Mouse (Mus musculus) heart, embryonic 10.5 days (tissue): Measurements from ENCODE around the gene Ifne. TPM values are rescaled to one million over a fixed set of nuclear protein-coding genes. Genes with fewer than 3 reads are reported as not detected.
"Not testable (repeated sequence)": the region's sequence is repeated elsewhere in the genome, so short reads cannot be mapped to it uniquely, and the experiment has no call there.

ENCODE experiments used
- DNase-seq: peaks from one replicate; pipeline ENCODE4 v3.0.0-alpha.2; 2017; ENCODE audit warnings: low spot score
- H3K27ac ChIP-seq: fragments of 300-500 bp; sonication (generic); 2 replicates; pipeline ENCODE4 v1.5.1; 2016; ENCODE audit warnings: mild to moderate bottlenecking
- H3K27me3 ChIP-seq: fragments of 300-500 bp; sonication (generic); 2 replicates; pipeline ENCODE4 v1.6.1; 2016; ENCODE audit warnings: mild to moderate bottlenecking; ENCODE audit not compliant: poor library complexity, insufficient read depth, severe bottlenecking
- H3K36me3 ChIP-seq: fragments of 300-500 bp; sonication (generic); 2 replicates; pipeline ENCODE4 v1.6.1; 2016; ENCODE audit warnings: mild to moderate bottlenecking, moderate library complexity
- H3K4me1 ChIP-seq: fragments of 300-500 bp; sonication (generic); 2 replicates; pipeline ENCODE4 v1.6.1; 2016; ENCODE audit warnings: mild to moderate bottlenecking
- H3K4me3 ChIP-seq: fragments of 300-500 bp; sonication (generic); 2 replicates; pipeline ENCODE4 v1.5.1; 2016; ENCODE audit warnings: mild to moderate bottlenecking, moderate library complexity
- H3K9me3 ChIP-seq: fragments of 300-500 bp; sonication (generic); 2 replicates; pipeline ENCODE4 v1.6.1; 2016; ENCODE audit warnings: mild to moderate bottlenecking, moderate library complexity
- whole genome bisulfite sequencing: fragments of 180-500 bp; shearing (Covaris S2); methylation state at CpG from one replicate; pipeline ENCODE4 v1.1.7; 2016; 5-methylcytosine and 5-hydroxymethylcytosine counted together
- microRNA counts: library from miRNA; unstranded; fragments of <30 nt; microRNA quantifications from one replicate; lab custom pipeline; 2017
- microRNA-seq: library from miRNA; unstranded; fragments of <30 nt; microRNA quantifications from one replicate; pipeline ENCODE4, GENCODE M21; 2017
- polyA plus RNA-seq: library from polyadenylated mRNA; unstranded; fragments of >200 nt; fragmentation: Nextera tagmentation; extraction: Ambion mirVana; gene quantifications from 2 replicates; pipeline ENCODE4 v1.2.1, GENCODE M21; 2016

Gene Ifne
- polyA plus RNA-seq, 1 experiment from 2014 or later, result not detected

DNA sequence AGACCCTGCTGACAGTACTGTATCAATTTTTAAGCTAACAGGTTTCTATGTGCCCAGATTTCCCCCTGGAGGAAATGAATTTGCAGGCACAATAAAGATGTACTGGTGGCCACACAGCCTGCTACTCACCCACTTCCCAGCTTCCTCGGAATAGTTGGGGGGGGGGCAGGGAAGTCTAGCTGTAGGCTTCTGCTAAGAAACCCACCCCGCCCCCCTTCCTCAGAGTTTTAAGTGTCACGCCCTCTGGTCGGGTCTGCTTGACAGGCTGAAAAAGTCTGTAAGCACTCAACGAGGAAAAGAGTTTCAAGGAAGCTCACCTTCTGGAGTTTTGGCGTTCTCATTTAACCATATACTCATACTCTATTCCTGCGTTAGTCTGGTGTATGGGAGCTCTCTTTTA lies 16.7 kb downstream of the Ifne start:
- Histone ChIP-seq H3K27ac (no peak overlapping the region), H3K4me3 (no peak overlapping the region), H3K9me3 (no peaks in the 10 kb centered on the region), H3K4me1 (peaks cover 8% of the 10 kb centered on the region), H3K36me3 (no peaks in the 10 kb centered on the region), H3K27me3 (peaks cover 32% of the 10 kb centered on the region)
- 3% methylated on average over 7 of the region's 7 CpGs for WGBS
- DNase-seq, result no peak

DNA sequence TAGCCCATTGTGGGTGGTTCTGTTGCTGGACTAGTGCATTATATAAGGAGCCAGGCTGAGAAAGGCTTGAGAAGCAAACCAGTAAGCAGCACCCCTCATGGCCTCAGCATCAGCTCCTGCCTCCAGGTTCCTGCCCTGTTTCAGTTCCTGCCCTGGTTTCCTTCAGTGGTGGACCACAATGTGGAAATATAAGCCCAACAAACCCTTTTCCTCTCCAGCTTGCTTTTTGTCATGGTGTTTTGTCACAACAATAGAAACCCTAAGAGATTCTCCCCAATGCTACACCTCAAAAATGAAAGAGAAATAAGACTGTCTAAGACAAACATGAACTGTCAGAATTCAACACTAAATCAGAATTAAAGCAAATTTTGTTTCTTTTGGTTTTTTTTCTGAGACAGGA lies 20.8 kb downstream of the Ifne start:
- Histone ChIP-seq H3K36me3 (no peaks in the 10 kb centered on the region), H3K4me1 (peaks cover 6% of the 10 kb centered on the region; the same call in 1 of the 2 replicates), H3K9me3 (no peaks in the 10 kb centered on the region), H3K27ac (no peak overlapping the region), H3K4me3 (no peak overlapping the region), H3K27me3 (peaks cover 12% of the 10 kb centered on the region)
- no peak for DNase-seq

DNA sequence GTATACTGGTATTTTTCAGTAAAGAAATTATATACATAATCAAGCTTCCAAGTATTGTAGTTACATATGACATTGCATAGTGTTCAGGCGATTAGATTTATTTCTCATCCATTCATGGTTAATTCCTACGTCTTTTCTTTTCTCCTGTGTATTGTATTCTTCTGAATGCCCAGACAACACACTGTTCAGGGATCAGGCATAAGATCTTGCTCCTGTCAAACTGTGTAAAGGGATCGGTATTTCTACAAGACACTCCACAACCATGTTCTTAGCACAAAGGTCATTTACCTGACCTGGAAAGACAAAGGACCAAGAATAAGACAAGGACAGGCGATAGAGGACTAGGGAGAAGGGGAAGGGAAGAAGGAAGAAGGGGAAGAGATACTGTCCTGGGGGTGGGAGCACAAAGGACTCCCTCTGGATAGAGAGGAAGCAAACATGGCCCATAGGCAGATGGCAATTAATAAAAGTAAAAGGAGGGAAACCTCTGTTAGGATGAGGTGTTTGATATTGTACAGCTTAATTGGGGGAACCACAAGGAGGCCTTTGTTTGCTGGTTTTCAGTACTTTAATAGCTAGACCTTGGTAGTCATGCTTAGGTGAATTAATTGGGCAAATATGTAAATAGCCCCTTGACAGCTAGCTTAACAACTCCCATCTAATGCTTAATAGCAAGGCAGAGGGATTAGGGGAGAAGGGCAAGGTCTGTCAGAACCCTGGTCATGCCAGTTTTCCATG lies 28.8 kb downstream of the Ifne start:
- Histone ChIP-seq H3K27me3 (no peaks in the 10 kb centered on the region), H3K4me1 (no peaks in the 10 kb centered on the region), H3K9me3 (no peaks in the 10 kb centered on the region), H3K27ac (no peak overlapping the region), H3K36me3 (no peaks in the 10 kb centered on the region), H3K4me3 (no peak overlapping the region)
- no peak for DNase-seq
- WGBS, result 69% methylated on average over 4 of the region's 4 CpGs

DNA sequence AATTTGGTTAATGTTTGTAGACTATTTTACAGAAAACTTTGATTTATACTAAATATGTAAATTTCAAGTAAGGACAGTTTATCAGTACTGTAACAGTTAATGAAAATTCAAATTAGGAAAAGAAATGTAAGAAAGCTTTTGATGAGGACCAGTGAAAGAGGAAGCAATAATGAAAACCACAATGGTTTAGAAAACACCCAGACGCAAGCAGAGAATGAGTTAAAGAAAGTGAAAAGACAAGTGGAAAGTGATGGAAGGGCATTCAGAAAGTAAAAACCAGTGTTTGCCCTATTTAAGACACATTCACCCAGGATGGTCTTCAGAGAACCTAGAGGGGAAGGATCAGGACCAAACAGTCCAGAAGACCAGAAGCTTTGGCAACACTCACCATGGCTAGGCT lies 30.3 kb downstream of the Ifne start, which contains the start of gene Ifna1:
Gene Ifna1 (plus strand): TSS at position 390 of the 400 bp plus-strand sequence.
- H3K4me1 ChIP-seq, result no peaks in the 10 kb centered on the region
- WGBS, result 87% methylated on average over 1 of the region's 1 CpGs
- DNase-seq, result no peak

DNA sequence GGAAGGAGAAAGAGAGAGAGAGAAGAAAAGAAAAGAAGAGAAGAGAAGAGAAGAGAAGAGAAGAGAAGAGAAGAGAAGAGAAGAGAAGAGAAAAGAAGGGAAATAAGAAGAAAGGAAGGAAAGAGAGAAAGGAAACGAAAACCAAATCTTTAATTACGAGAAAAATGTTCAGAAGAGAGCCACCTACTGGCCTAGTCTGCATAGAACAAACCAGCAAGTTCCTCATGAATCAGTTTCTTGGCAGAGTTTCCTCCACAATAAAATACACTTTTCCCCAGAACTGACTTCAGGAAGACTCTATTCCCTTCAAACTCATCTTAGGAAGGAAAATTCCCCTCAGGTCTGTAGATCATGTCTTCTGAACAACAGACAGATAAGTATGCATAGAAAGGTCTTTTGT lies 34.7 kb downstream of the Ifne start:
- H3K9me3 ChIP-seq, result no peaks in the 10 kb centered on the region
- no peaks in the 10 kb centered on the region for H3K36me3 ChIP-seq
- H3K4me1 ChIP-seq, result no peaks in the 10 kb centered on the region
- H3K27ac ChIP-seq, result no peak overlapping the region
- no peak for DNase-seq
- WGBS, result 41% methylated on average over 2 of the region's 2 CpGs
- no peak overlapping the region for H3K4me3 ChIP-seq
- H3K27me3 ChIP-seq, result no peaks in the 10 kb centered on the region

More for the DNA sequence above, 30.3 kb downstream of the Ifne start, which contains the start of gene Ifna1:
- H3K27me3 ChIP-seq, result no peaks in the 10 kb centered on the region
- H3K27ac ChIP-seq, result no peak within 1 kb of the TSS
- H3K9me3 ChIP-seq, result no peaks in the 10 kb centered on the region
- no peaks in the 10 kb centered on the region for H3K36me3 ChIP-seq
- H3K4me3 ChIP-seq, result no peak within 1 kb of the TSS

DNA sequence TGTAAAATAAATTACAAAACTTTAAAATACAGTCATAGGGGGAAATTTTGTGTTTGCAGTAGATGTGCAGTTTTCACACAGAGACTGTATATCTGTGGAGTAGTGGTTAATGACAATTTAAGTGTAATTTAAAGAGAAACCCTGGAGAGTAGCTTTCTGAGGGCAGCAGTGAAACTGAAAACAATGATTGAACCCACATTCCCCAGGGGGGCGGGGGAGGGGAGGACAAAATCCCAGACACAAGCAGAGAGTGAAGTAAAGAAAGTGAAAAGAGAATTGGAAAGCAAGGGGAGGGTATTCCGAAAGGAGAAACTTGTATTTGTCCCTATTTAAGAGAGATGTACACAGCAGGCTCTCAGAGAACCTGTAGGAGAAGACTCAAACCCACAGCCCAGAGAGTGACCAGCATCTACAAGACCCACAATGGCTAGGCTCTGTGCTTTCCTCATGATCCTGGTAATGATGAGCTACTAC lies 38.5 kb downstream of the Ifne start, which contains the start of gene Ifna4:
Gene Ifna4 (plus strand): TSS at position 424 of the 474 bp plus-strand sequence.
- Histone ChIP-seq H3K36me3 (no peaks in the 10 kb centered on the region), H3K4me3 (no peak within 1 kb of the TSS), H3K27ac (no peak within 1 kb of the TSS), H3K4me1 (no peaks in the 10 kb centered on the region), H3K9me3 (no peaks in the 10 kb centered on the region), H3K27me3 (no peaks in the 10 kb centered on the region)
- 41% methylated on average over 2 of the region's 2 CpGs for WGBS
- no peak for DNase-seq

DNA sequence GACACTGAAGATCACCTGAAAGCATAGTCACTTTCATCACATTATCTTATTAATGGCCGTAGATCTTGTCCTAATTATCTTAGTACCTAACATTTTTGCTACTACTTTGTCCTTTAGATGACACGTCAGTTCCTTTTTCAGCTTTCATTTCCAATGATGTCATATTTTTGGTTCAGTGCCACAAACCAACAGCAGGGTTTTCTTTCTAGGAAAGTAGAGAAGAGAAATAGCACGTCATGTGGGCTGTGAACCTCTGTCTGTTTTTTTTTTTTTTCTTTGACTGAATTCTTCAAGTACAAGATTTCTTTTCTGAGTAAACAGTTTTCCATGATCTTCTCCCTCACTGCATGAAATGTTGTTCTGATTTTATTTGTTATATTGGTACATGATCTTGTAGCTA lies 39.9 kb downstream of the Ifne start:
- H3K4me3 ChIP-seq, result no peak overlapping the region
- H3K36me3 ChIP-seq, result no peaks in the 10 kb centered on the region
- H3K9me3 ChIP-seq, result no peaks in the 10 kb centered on the region
- DNase-seq, result no peak
- no peaks in the 10 kb centered on the region for H3K4me1 ChIP-seq
- H3K27me3 ChIP-seq, result no peaks in the 10 kb centered on the region
- WGBS, result 83% methylated on average over 3 of the region's 3 CpGs
- H3K27ac ChIP-seq, result no peak overlapping the region

DNA sequence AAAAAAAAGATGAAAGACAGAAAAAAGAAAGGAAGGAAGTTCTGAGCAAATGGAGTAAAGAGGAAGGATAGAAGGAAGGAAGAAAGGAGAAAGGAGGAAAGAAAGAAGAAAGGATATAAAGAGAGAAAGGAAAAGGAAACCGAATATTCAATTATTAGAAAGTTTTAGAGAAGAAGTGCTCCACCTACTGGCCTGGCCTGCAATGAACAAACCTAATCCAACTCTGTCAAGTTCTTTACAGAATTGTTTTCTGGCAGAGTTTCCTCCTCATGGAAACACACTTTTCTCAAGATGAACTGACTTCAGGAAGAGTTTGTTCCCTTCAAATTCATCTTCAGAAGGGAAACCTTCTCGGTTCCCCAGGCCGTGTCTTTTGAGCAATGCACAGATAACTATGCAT lies 41.2 kb downstream of the Ifne start:
- Histone ChIP-seq H3K4me3 (no peak overlapping the region), H3K36me3 (no peaks in the 10 kb centered on the region), H3K4me1 (no peaks in the 10 kb centered on the region), H3K9me3 (no peaks in the 10 kb centered on the region), H3K27ac (no peak overlapping the region), H3K27me3 (no peaks in the 10 kb centered on the region)
- 42% methylated on average over 3 of the region's 3 CpGs for WGBS
- DNase-seq, result no peak

DNA sequence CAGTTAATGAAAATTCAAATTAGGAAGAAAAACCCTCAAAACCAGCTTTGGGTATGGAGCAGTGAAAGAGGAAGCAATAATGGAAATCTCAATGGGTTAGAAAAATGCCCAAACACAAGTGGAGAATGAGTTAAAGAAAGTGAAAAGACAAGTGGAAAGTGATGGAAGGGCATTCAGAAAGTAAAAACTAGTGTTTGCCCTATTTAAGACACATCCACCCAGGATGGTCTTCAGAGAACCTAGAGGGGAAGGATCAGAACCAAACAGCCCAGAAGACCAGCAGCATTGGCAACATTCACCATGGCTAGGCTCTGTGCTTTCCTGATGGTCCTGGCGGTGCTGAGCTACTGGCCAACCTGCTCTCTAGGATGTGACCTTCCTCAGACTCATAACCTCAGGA lies 44.8 kb downstream of the Ifne start, which contains the start of gene Ifna5:
Gene Ifna5 (plus strand): TSS at position 301 of the 400 bp plus-strand sequence.
- not testable (repeated sequence) for H3K4me1 ChIP-seq, H3K27ac ChIP-seq, H3K27me3 ChIP-seq, DNase-seq, H3K9me3 ChIP-seq, H3K4me3 ChIP-seq, H3K36me3 ChIP-seq
- WGBS, result 81% methylated on average over 1 of the region's 1 CpGs

DNA sequence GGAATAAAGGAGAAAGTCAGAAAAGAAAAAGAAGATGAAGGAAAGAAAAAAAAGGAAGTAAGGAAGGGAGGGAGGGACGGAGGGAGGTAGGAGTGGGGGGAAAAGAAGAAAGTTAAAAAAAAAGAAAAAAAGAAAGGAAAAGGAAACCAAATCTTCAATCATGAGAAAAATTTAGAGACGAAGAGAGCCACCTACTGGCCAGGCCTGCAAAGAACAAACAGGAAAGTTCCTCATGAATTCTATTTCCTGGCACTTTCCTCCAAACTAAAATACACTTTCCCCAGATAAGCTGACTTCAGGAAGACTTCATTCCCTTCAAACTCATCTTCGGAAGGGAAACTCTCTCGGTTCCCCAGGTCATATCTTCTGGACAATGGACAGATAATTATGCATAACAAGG lies 49.5 kb downstream of the Ifne start:
- H3K27me3 ChIP-seq, result no peaks in the 10 kb centered on the region
- no peaks in the 10 kb centered on the region for H3K9me3 ChIP-seq
- 15% methylated on average over 4 of the region's 4 CpGs for WGBS
- no peak overlapping the region for H3K4me3 ChIP-seq
- no peaks in the 10 kb centered on the region for H3K36me3 ChIP-seq
- no peak for DNase-seq
- no peak overlapping the region for H3K27ac ChIP-seq
- H3K4me1 ChIP-seq, result no peaks in the 10 kb centered on the region

MicroRNA genes within 50 kb of the gene (microRNA counts, 519-probe panel; counts per million panel counts)
- microRNA mmu-miR-31 (lab: Ali Mortazavi, UCI), result 958 counts per million, percentile 1 among the panel's probes with 10 or more counts

Small RNA genes lying within 50 kb of the gene (microRNA-seq; reads per million reads assigned to microRNA genes)
- 87.4 reads per million, percentile 50 among the genes with 10 or more reads in this experiment for gene Mir31

Other genes with a start within 250 kb of the Ifne start
- not detected in 2 replicates for gene C87499, start 245.8 kb downstream of the Ifne start, polyA plus RNA-seq
- gene Ifna13, start 235.7 kb downstream of the Ifne start, polyA plus RNA-seq, result not detected in 2 replicates
- not detected in 2 replicates for gene Ifna16, start 203.3 kb downstream of the Ifne start, polyA plus RNA-seq
- not detected in 2 replicates for gene Ifna2, start 196.3 kb downstream of the Ifne start, polyA plus RNA-seq
- gene Ifnab, start 188.8 kb downstream of the Ifne start, polyA plus RNA-seq, result not detected in 2 replicates
- 1.1 and 1.2 TPM in 2 replicates for gene Gm26566, start 158.4 kb downstream of the Ifne start, polyA plus RNA-seq
- 83.9 and 88.7 TPM in 2 replicates for gene Klhl9, start 157.7 kb downstream of the Ifne start, polyA plus RNA-seq
- gene Gm13271, start 125.3 kb downstream of the Ifne start, polyA plus RNA-seq, result 0.30 TPM in 1 of 2 replicates, not detected in the other
- gene Gm13283, start 120.1 kb downstream of the Ifne start, polyA plus RNA-seq, result 0.28 and 0.36 TPM in 2 replicates
- gene Gm13290, start 106.4 kb downstream of the Ifne start, polyA plus RNA-seq, result not detected in 2 replicates
- not detected in 2 replicates for gene Gm13289, start 103.3 kb downstream of the Ifne start, polyA plus RNA-seq
- gene Gm13272, start 100.4 kb downstream of the Ifne start, polyA plus RNA-seq, result not detected in 2 replicates
- gene Ifnz, start 98.1 kb downstream of the Ifne start, polyA plus RNA-seq, result 0.21 TPM in 1 of 2 replicates, not detected in the other
- gene Gm13276, start 94.5 kb downstream of the Ifne start, polyA plus RNA-seq, result not detected in 2 replicates
- gene Gm13277, start 91.6 kb downstream of the Ifne start, polyA plus RNA-seq, result not detected in 2 replicates
- gene Gm13278, start 88.7 kb downstream of the Ifne start, polyA plus RNA-seq, result not detected in 2 replicates
- not detected in 2 replicates for gene Gm13275, start 85.7 kb downstream of the Ifne start, polyA plus RNA-seq
- gene Gm13279, start 82.8 kb downstream of the Ifne start, polyA plus RNA-seq, result not detected in 2 replicates
- 0.34 and 0.79 TPM in 2 replicates for gene Gm13285, start 80.5 kb downstream of the Ifne start, polyA plus RNA-seq
- not detected in 2 replicates for gene Gm13287, start 76.9 kb downstream of the Ifne start, polyA plus RNA-seq
- gene Gm13288, start 74.7 kb downstream of the Ifne start, polyA plus RNA-seq, result not detected in 2 replicates
- gene Ifna7, start 64.0 kb downstream of the Ifne start, polyA plus RNA-seq, result not detected in 2 replicates
- gene Ifna11, start 60.2 kb downstream of the Ifne start, polyA plus RNA-seq, result not detected in 2 replicates
- not detected in 2 replicates for gene Ifna6, start 52.8 kb downstream of the Ifne start, polyA plus RNA-seq
- gene Ifna5, start 44.7 kb downstream of the Ifne start, polyA plus RNA-seq, result not detected in 2 replicates
- gene Ifna4, start 38.3 kb downstream of the Ifne start, polyA plus RNA-seq, result not detected in 2 replicates
- not detected in 2 replicates for gene Ifna1, start 30.1 kb downstream of the Ifne start, polyA plus RNA-seq